Mouse (Mus musculus) stomach, postnatal 0 days (tissue): ENCODE data around the gene Irgc1.

Experiments used
- CTCF ChIP-seq: IDR thresholded peaks from 2 replicates; pipeline ENCODE4 v1.5.1; 2016; ENCODE audit warnings: antibody characterized with exemption, low read depth, mild to moderate bottlenecking, moderate library complexity
- EP300 ChIP-seq: optimal IDR thresholded peaks from 2 replicates; pipeline ENCODE3; 2016; ENCODE audit warnings: antibody characterized with exemption

DNA sequence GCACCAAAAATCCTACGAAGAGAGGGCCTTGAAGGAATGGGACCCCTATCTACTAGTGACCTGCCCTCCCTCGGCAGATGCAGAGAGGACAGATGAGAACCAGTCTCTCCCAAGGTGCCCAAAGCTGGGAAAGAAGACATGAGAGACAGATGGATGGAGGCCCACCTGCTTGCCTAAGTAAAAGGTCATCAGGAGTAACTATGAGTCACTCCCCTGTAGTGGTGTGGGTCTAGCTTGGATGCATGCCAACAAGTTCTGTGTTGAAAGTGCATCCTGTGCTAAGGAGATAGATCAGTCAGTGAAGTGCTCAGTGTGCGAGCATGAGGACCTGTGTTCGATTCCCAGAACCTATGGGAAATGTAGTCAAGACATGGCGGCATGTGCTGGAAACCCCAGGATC lies 26.8 kb upstream of the Irgc1 start:
- no peak for TF ChIP-seq EP300
- TF ChIP-seq CTCF, result no peak
